Mouse (Mus musculus) splenic B cell, adult 2 months (primary cell): ENCODE data around the gene Dpf2.

Source experiments
- DNase-seq: peaks from one replicate; pipeline ENCODE4 v3.0.0-alpha.2; 2011; ENCODE audit warnings: low read depth, low spot score
- H3K27me3 ChIP-seq: 2 replicates; pipeline ENCODE4 v1.6.1; 2012; ENCODE audit warnings: mild to moderate bottlenecking, low read length, moderate library complexity, mixed read lengths; ENCODE audit not compliant: control insufficient read depth, poor library complexity, insufficient read depth, severe bottlenecking
- H3K36me3 ChIP-seq: 2 replicates; pipeline ENCODE4 v1.6.1; 2012; ENCODE audit warnings: mild to moderate bottlenecking, low read length, moderate library complexity, mixed read lengths; ENCODE audit not compliant: control insufficient read depth, poor library complexity, insufficient read depth, severe bottlenecking

Dpf2 gene

GRCm38 (mm10) chr19:5913007-5913719, at the start of gene Dpf2:
Gene Dpf2 (minus strand): TSS chr19:5913010.
- DNase-seq = peak; percentile 16
- H3K27me3 ChIP-seq = no peaks in the 10 kb centered on the region
- H3K36me3 ChIP-seq = no peaks in the 10 kb centered on the region

GRCm38 (mm10) chr19:5957371-5957770, 44.6 kb upstream of the Dpf2 start:
- DNase-seq = no peak
- H3K27me3 ChIP-seq = no peaks in the 10 kb centered on the region
- H3K36me3 ChIP-seq = peaks cover 3% of the 10 kb centered on the region

- peak; percentile 81 for DNase-seq
- H3K36me3 ChIP-seq = peaks cover 7% of the 10 kb centered on the region
- no peaks in the 10 kb centered on the region for H3K27me3 ChIP-seq
Observed at GRCm38 (mm10) chr19:5956685-5957084, 43.9 kb upstream of the Dpf2 start.

GRCm38 (mm10) chr19:5955704-5956670, 43.2 kb upstream of the Dpf2 start:
- peaks cover 9% of the 10 kb centered on the region for H3K36me3 ChIP-seq
- no peaks in the 10 kb centered on the region for H3K27me3 ChIP-seq
- no peak for DNase-seq

GRCm38 (mm10) chr19:5954936-5955335, 42.1 kb upstream of the Dpf2 start:
- no peak for DNase-seq
- H3K36me3 ChIP-seq = peaks cover 9% of the 10 kb centered on the region
- H3K27me3 ChIP-seq = no peaks in the 10 kb centered on the region

GRCm38 (mm10) chr19:5954031-5954710, 41.4 kb upstream of the Dpf2 start:
- no peak for DNase-seq
- Histone ChIP-seq H3K27me3 (no peaks in the 10 kb centered on the region), H3K36me3 (peaks cover 9% of the 10 kb centered on the region)

- peaks cover 9% of the 10 kb centered on the region for H3K36me3 ChIP-seq
- no peak for DNase-seq
- no peaks in the 10 kb centered on the region for H3K27me3 ChIP-seq
Observed at GRCm38 (mm10) chr19:5953201-5953770, 40.5 kb upstream of the Dpf2 start.

GRCm38 (mm10) chr19:5952071-5952691, 39.4 kb upstream of the Dpf2 start:
- peaks cover 9% of the 10 kb centered on the region for H3K36me3 ChIP-seq
- no peak for DNase-seq
- no peaks in the 10 kb centered on the region for H3K27me3 ChIP-seq

GRCm38 (mm10) chr19:5951631-5952030, 38.8 kb upstream of the Dpf2 start:
- Histone ChIP-seq H3K27me3 (no peaks in the 10 kb centered on the region), H3K36me3 (peaks cover 9% of the 10 kb centered on the region)
- no peak for DNase-seq

GRCm38 (mm10) chr19:5950218-5950617, 37.4 kb upstream of the Dpf2 start:
- DNase-seq = no peak
- Histone ChIP-seq H3K36me3 (peaks cover 9% of the 10 kb centered on the region), H3K27me3 (no peaks in the 10 kb centered on the region)

GRCm38 (mm10) chr19:5945891-5946290, 33.1 kb upstream of the Dpf2 start:
- Histone ChIP-seq H3K36me3 (peaks cover 5% of the 10 kb centered on the region), H3K27me3 (no peaks in the 10 kb centered on the region)
- DNase-seq = no peak

GRCm38 (mm10) chr19:5945027-5945426, 32.2 kb upstream of the Dpf2 start:
- Histone ChIP-seq H3K27me3 (no peaks in the 10 kb centered on the region), H3K36me3 (peaks cover 5% of the 10 kb centered on the region)
- DNase-seq = no peak

GRCm38 (mm10) chr19:5944145-5944544, 31.3 kb upstream of the Dpf2 start:
- DNase-seq = no peak
- H3K27me3 ChIP-seq = no peaks in the 10 kb centered on the region
- H3K36me3 ChIP-seq = peaks cover 7% of the 10 kb centered on the region

- Histone ChIP-seq H3K36me3 (peaks cover 7% of the 10 kb centered on the region), H3K27me3 (no peaks in the 10 kb centered on the region)
- DNase-seq = no peak
Observed at GRCm38 (mm10) chr19:5943404-5943803, 30.6 kb upstream of the Dpf2 start.
